Mouse (Mus musculus) bone marrow, adult 2 months (tissue): ENCODE results near the gene 2310022A10Rik. TPM values are rescaled to one million over a fixed set of nuclear protein-coding genes. Genes with fewer than 3 reads are reported as not detected.

ENCODE experiments used
- H3K27ac ChIP-seq: fragments of 200-500 bp; 2 replicates; pipeline ENCODE4 v1.5.1; 2012; ENCODE audit warnings: low read depth, mild to moderate bottlenecking, control low read depth, inconsistent platforms, low read length; ENCODE audit not compliant: control insufficient read depth, poor library complexity, insufficient read depth
- H3K4me1 ChIP-seq: fragments of 200-500 bp; 2 replicates; pipeline ENCODE4 v1.6.1; 2011; ENCODE audit warnings: low read length; ENCODE audit not compliant: control insufficient read depth, insufficient read depth
- H3K4me3 ChIP-seq: fragments of 200-500 bp; replicated peaks from 2 replicates; pipeline ENCODE3; 2011; ENCODE audit warnings: mild to moderate bottlenecking, low read depth, low read length, control low read depth; ENCODE audit not compliant: control insufficient read depth
- CTCF ChIP-seq: fragments of 200-500 bp; IDR thresholded peaks from 2 replicates; pipeline ENCODE4 v1.5.1; 2011; ENCODE audit warnings: low read length, control low read depth; ENCODE audit not compliant: control insufficient read depth, insufficient read depth
- POLR2A ChIP-seq: fragments of 200-500 bp; IDR thresholded peaks from 2 replicates; pipeline ENCODE4 v1.6.1; 2011; ENCODE audit warnings: low read depth, mild to moderate bottlenecking, control low read depth, low read length, borderline replicate concordance; ENCODE audit not compliant: control insufficient read depth
- WGBS: fragments of 180-500 bp; shearing (Covaris S2); methylation state at CpG from one replicate; pipeline ENCODE4 v1.1.7; 2018; 5-methylcytosine and 5-hydroxymethylcytosine counted together
- polyA plus RNA-seq: library from polyadenylated mRNA; stranded (reverse); fragments of >200 nt; gene quantifications from 2 replicates; pipeline ENCODE4 v1.2.4, GENCODE M21; 2011; ENCODE audit warnings: low replicate concordance; ENCODE audit not compliant: missing spikeins, insufficient read depth, insufficient read length

Gene 2310022A10Rik
- polyA plus RNA-seq, 1 experiment, result 19.0 TPM

- H3K4me1 ChIP-seq, result peaks cover 7% of the 10 kb centered on the region
- TF ChIP-seq CTCF (no peak), POLR2A (no peak)
- H3K27ac ChIP-seq, result no peak overlapping the region
- WGBS, result 79% methylated on average over 2 of the region's 2 CpGs
- H3K4me3 ChIP-seq, result no peak overlapping the region
Observed at GRCm38 (mm10) chr7:27602161-27602560, 49.1 kb downstream of the 2310022A10Rik start.

- 9% methylated on average over 7 of the region's 7 CpGs for WGBS
Observed at GRCm38 (mm10) chr7:27602835-27603234, 49.8 kb downstream of the 2310022A10Rik start.

GRCm38 (mm10) chr7:27604661-27605348, 51.8 kb downstream of the 2310022A10Rik start:
- 39% methylated on average over 5 of the region's 5 CpGs for WGBS
- Histone ChIP-seq H3K4me1 (peaks cover 10% of the 10 kb centered on the region), H3K4me3 (no peak overlapping the region), H3K27ac (no peak overlapping the region; the same call in 1 of the 2 replicates)
- no peak for TF ChIP-seq POLR2A
- no peak for TF ChIP-seq CTCF

More at GRCm38 (mm10) chr7:27602835-27603234, 49.8 kb downstream of the 2310022A10Rik start:
- no peak overlapping the region for H3K27ac ChIP-seq
- H3K4me3 ChIP-seq, result no peak overlapping the region
- no peak for TF ChIP-seq POLR2A
- no peak for TF ChIP-seq CTCF
- H3K4me1 ChIP-seq, result peaks cover 10% of the 10 kb centered on the region

- H3K27ac ChIP-seq, result no peak overlapping the region
- TF ChIP-seq CTCF (no peak), POLR2A (no peak)
- no peak overlapping the region for H3K4me3 ChIP-seq
- peaks cover 8% of the 10 kb centered on the region for H3K4me1 ChIP-seq
- WGBS, result 49% methylated on average over 9 of the region's 9 CpGs
Observed at GRCm38 (mm10) chr7:27605499-27606285, 52.7 kb downstream of the 2310022A10Rik start.

GRCm38 (mm10) chr7:27606481-27607254, 53.6 kb downstream of the 2310022A10Rik start:
- 56% methylated on average over 10 of the region's 10 CpGs for WGBS
- no peak for TF ChIP-seq POLR2A
- TF ChIP-seq CTCF, result no peak
- no peak overlapping the region for H3K27ac ChIP-seq
- H3K4me1 ChIP-seq, result peaks cover 8% of the 10 kb centered on the region
- H3K4me3 ChIP-seq, result no peak overlapping the region

- H3K4me1 ChIP-seq, result peaks cover 8% of the 10 kb centered on the region
- WGBS, result 35% methylated on average over 5 of the region's 5 CpGs
- peak overlapping the region; percentile 41; the same call in 1 of the 2 replicates for H3K27ac ChIP-seq
- H3K4me3 ChIP-seq, result no peak overlapping the region
- TF ChIP-seq POLR2A (no peak), CTCF (no peak)
Observed at GRCm38 (mm10) chr7:27607580-27607979, 54.5 kb downstream of the 2310022A10Rik start.

GRCm38 (mm10) chr7:27608130-27608529, 55.1 kb downstream of the 2310022A10Rik start:
- Histone ChIP-seq H3K4me1 (peaks cover 8% of the 10 kb centered on the region), H3K27ac (no peak overlapping the region), H3K4me3 (no peak overlapping the region)
- WGBS, result 43% methylated on average over 3 of the region's 3 CpGs
- TF ChIP-seq POLR2A, result no peak
- TF ChIP-seq CTCF, result no peak

GRCm38 (mm10) chr7:27609285-27609684, 56.3 kb downstream of the 2310022A10Rik start:
- no peak overlapping the region for H3K27ac ChIP-seq
- WGBS, result 62% methylated on average over 4 of the region's 4 CpGs
- TF ChIP-seq CTCF, result no peak
- no peak for TF ChIP-seq POLR2A
- H3K4me1 ChIP-seq, result peaks cover 8% of the 10 kb centered on the region
- H3K4me3 ChIP-seq, result no peak overlapping the region
